Mouse (Mus musculus) cerebellum, postnatal 36 days (tissue): ENCODE data around the gene Sdk2.

Experiments used
- DNase-seq, 2 experiments: peaks; one replicate each; pipeline ENCODE4 v3.0.0; 2021 to 2022; ENCODE audit warnings: mixed read lengths in 2 of 2

Sdk2 gene

GRCm38 (mm10) chr11:113787009-113787408, 279.8 kb downstream of the Sdk2 start:
- no peak for DNase-seq

GRCm38 (mm10) chr11:113786395-113786794, 280.5 kb downstream of the Sdk2 start:
- DNase-seq = no peak

- DNase-seq = no peak
Measured at GRCm38 (mm10) chr11:113785406-113786171, 281.3 kb downstream of the Sdk2 start.

GRCm38 (mm10) chr11:113784656-113785396, 282.0 kb downstream of the Sdk2 start:
- no peak for DNase-seq

- no peak for DNase-seq
Measured at GRCm38 (mm10) chr11:113782496-113782895, 284.4 kb downstream of the Sdk2 start.

GRCm38 (mm10) chr11:113782006-113782405, 284.8 kb downstream of the Sdk2 start:
- no peak for DNase-seq

GRCm38 (mm10) chr11:113779680-113780041, 287.2 kb downstream of the Sdk2 start:
- DNase-seq = no peak

GRCm38 (mm10) chr11:113778733-113779679, 287.8 kb downstream of the Sdk2 start:
- DNase-seq = no peak

GRCm38 (mm10) chr11:113777878-113778464, 288.9 kb downstream of the Sdk2 start:
- no peak for DNase-seq

- no peak for DNase-seq
Measured at GRCm38 (mm10) chr11:113776851-113777511, 289.9 kb downstream of the Sdk2 start.

GRCm38 (mm10) chr11:113774773-113775172, 292.1 kb downstream of the Sdk2 start:
- no peak for DNase-seq

GRCm38 (mm10) chr11:113773191-113773590, 293.7 kb downstream of the Sdk2 start:
- DNase-seq = no peak

GRCm38 (mm10) chr11:113771187-113771586, 295.7 kb downstream of the Sdk2 start:
- no peak for DNase-seq

GRCm38 (mm10) chr11:113768356-113768755, 298.5 kb downstream of the Sdk2 start:
- DNase-seq = no peak

- no peak for DNase-seq
Measured at GRCm38 (mm10) chr11:113767285-113767684, 299.6 kb downstream of the Sdk2 start.

- DNase-seq = no peak
Measured at GRCm38 (mm10) chr11:113766284-113766985, 300.4 kb downstream of the Sdk2 start.

GRCm38 (mm10) chr11:113764132-113764849, 302.6 kb downstream of the Sdk2 start:
- no peak for DNase-seq

- no peak for DNase-seq
Measured at GRCm38 (mm10) chr11:113763449-113763848, 303.4 kb downstream of the Sdk2 start.

GRCm38 (mm10) chr11:113762136-113762797, 304.6 kb downstream of the Sdk2 start:
- no peak for DNase-seq

GRCm38 (mm10) chr11:113761646-113762045, 305.2 kb downstream of the Sdk2 start:
- no peak for DNase-seq
